Mouse (Mus musculus) CH12.LX (cell line): ENCODE measurements around the gene Jmjd8. TPM values are rescaled to one million over a fixed set of nuclear protein-coding genes. Genes with fewer than 3 reads are reported as not detected.
A peak's percentile ranks its signal among the peaks of the same experiment; 100 is the strongest.

Experiments
- DNase-seq: peaks from one replicate; pipeline ENCODE4 v3.0.0-alpha.2; 2013; ENCODE audit errors: extremely low read depth
- H3K27ac ChIP-seq: 2 replicates; pipeline ENCODE4 v1.5.1; 2012; ENCODE audit warnings: low read depth, mild to moderate bottlenecking, control low read depth, moderate library complexity; ENCODE audit not compliant: insufficient read depth
- H3K27me3 ChIP-seq: replicated peaks from 2 replicates; pipeline ENCODE3; 2012; ENCODE audit warnings: inconsistent platforms
- H3K36me3 ChIP-seq, 2 experiments: replicated peaks in 1 of 2; 2 replicates each; pipeline versions ENCODE3 to v1.6.1; 2012; ENCODE audit warnings: inconsistent platforms in 1 of 2, low read length in 1 of 2, mild to moderate bottlenecking in 1 of 2, mixed read lengths in 1 of 2, moderate library complexity in 1 of 2; ENCODE audit not compliant: control insufficient read depth in 1 of 2, insufficient read depth in 1 of 2
- H3K4me1 ChIP-seq, 2 experiments: 2 replicates each; pipeline ENCODE4 v1.6.1; 2012; ENCODE audit warnings: inconsistent platforms in 1 of 2, moderate library complexity in 1 of 2; ENCODE audit not compliant: insufficient read depth in 2 of 2, control insufficient read depth in 1 of 2
- H3K4me2 ChIP-seq: 2 replicates; pipeline ENCODE4 v1.6.1; 2012; ENCODE audit warnings: low read depth, mild to moderate bottlenecking, control low read depth; ENCODE audit not compliant: poor library complexity, insufficient read depth, severe bottlenecking
- H3K4me3 ChIP-seq, 3 experiments: fragments of 150-350 bp in 1 of 3; sonication (generic) in 1 of 3; replicated peaks in 1 of 3; 2 replicates each; pipeline versions ENCODE3 to v1.5.1; 2011 to 2012; ENCODE audit warnings: low read depth in 2 of 3, low read length in 2 of 3, mild to moderate bottlenecking in 2 of 3, moderate library complexity in 2 of 3, control low read depth in 1 of 3, improper control_type of control experiment in 1 of 3, inconsistent platforms in 1 of 3, mixed read lengths in 1 of 3; ENCODE audit not compliant: poor library complexity in 1 of 3
- H3K79me2 ChIP-seq: replicated peaks from 2 replicates; pipeline ENCODE4 v1.6.1; 2012; ENCODE audit warnings: mild to moderate bottlenecking, moderate library complexity; ENCODE audit not compliant: control insufficient read depth, poor library complexity, insufficient read depth, severe bottlenecking; ENCODE audit errors: extremely low read depth
- H3K9ac ChIP-seq: 2 replicates; pipeline ENCODE4 v1.6.1; 2012; ENCODE audit warnings: low read depth, mild to moderate bottlenecking, control low read depth, moderate library complexity; ENCODE audit not compliant: insufficient read depth
- H3K9me3 ChIP-seq: replicated peaks from 2 replicates; pipeline ENCODE3; 2012; ENCODE audit warnings: low read length, inconsistent platforms, mixed read lengths
- BHLHE40 ChIP-seq: IDR thresholded peaks from 2 replicates; pipeline ENCODE4 v1.6.1; 2011; ENCODE audit warnings: mild to moderate bottlenecking, low read depth, low read length, improper control_type of control experiment
- CHD1 ChIP-seq: IDR thresholded peaks from 2 replicates; pipeline ENCODE4 v1.6.1; 2012; ENCODE audit warnings: low read depth, low read length, improper control_type of control experiment, inconsistent platforms
- CHD2 ChIP-seq: IDR thresholded peaks from 2 replicates; pipeline ENCODE4 v1.6.1; 2011; ENCODE audit warnings: low read length, improper control_type of control experiment
- CTCF ChIP-seq, 2 experiments: IDR thresholded peaks in 1 of 2; conservative IDR thresholded peaks in 1 of 2; 2 replicates each; pipeline ENCODE4 v1.5.1; 2011 to 2012; ENCODE audit warnings: low read depth in 2 of 2, low read length in 2 of 2, improper control_type of control experiment in 1 of 2, inconsistent platforms in 1 of 2, mild to moderate bottlenecking in 1 of 2, moderate library complexity in 1 of 2
- ELF1 ChIP-seq: IDR thresholded peaks from 2 replicates; pipeline ENCODE4 v1.6.1; 2014; ENCODE audit warnings: low read depth, mild to moderate bottlenecking, inconsistent platforms, low read length, improper control_type of control experiment
- EP300 ChIP-seq: IDR thresholded peaks from 2 replicates; pipeline ENCODE4 v1.6.1; 2011; ENCODE audit warnings: low read length, improper control_type of control experiment
- ETS1 ChIP-seq: conservative IDR thresholded peaks from 2 replicates; pipeline ENCODE4 v1.6.1; 2012; ENCODE audit warnings: low read depth, mild to moderate bottlenecking, inconsistent platforms, low read length, improper control_type of control experiment, moderate library complexity
- HCFC1 ChIP-seq: IDR thresholded peaks from 2 replicates; pipeline ENCODE4 v1.6.1; 2012; ENCODE audit warnings: low read depth, mild to moderate bottlenecking, inconsistent platforms, low read length, improper control_type of control experiment
- IRF4 ChIP-seq: IDR thresholded peaks from 2 replicates; pipeline ENCODE4 v1.6.1; 2014; ENCODE audit warnings: low read depth, mild to moderate bottlenecking, inconsistent platforms, low read length, improper control_type of control experiment
- JUN ChIP-seq: IDR thresholded peaks from 2 replicates; pipeline ENCODE4 v1.6.1; 2011; ENCODE audit warnings: low read depth, mild to moderate bottlenecking, low read length, improper control_type of control experiment, moderate library complexity; ENCODE audit not compliant: insufficient read depth
- KAT2A ChIP-seq: IDR thresholded peaks from 2 replicates; pipeline ENCODE4 v1.6.1; 2012; ENCODE audit warnings: low read length, improper control_type of control experiment, inconsistent platforms; ENCODE audit not compliant: insufficient replicate concordance
- MAFK ChIP-seq: IDR thresholded peaks from 2 replicates; pipeline ENCODE4 v1.6.1; 2011; ENCODE audit warnings: low read length, improper control_type of control experiment; ENCODE audit not compliant: insufficient replicate concordance
- MAX ChIP-seq: IDR thresholded peaks from 2 replicates; pipeline ENCODE4 v1.6.1; 2011; ENCODE audit warnings: low read length, improper control_type of control experiment
- MAZ ChIP-seq: IDR thresholded peaks from 2 replicates; pipeline ENCODE4 v1.6.1; 2012; ENCODE audit warnings: low read depth, mild to moderate bottlenecking, inconsistent platforms, low read length, improper control_type of control experiment, moderate library complexity
- MEF2A ChIP-seq: IDR thresholded peaks from 2 replicates; pipeline ENCODE4 v1.6.1; 2014; ENCODE audit warnings: low read depth, mild to moderate bottlenecking, inconsistent platforms, low read length, improper control_type of control experiment, borderline replicate concordance
- MXI1 ChIP-seq: IDR thresholded peaks from 2 replicates; pipeline ENCODE4 v1.6.1; 2011; ENCODE audit warnings: mild to moderate bottlenecking, low read depth, low read length, improper control_type of control experiment
- MYC ChIP-seq: IDR thresholded peaks from 2 replicates; pipeline ENCODE4 v1.6.1; 2011; ENCODE audit warnings: low read depth, mild to moderate bottlenecking, improper control_type of control experiment, low read length
- NELFE ChIP-seq: IDR thresholded peaks from 2 replicates; pipeline ENCODE4 v1.6.1; 2011; ENCODE audit warnings: low read depth, low read length, improper control_type of control experiment
- PAX5 ChIP-seq: IDR thresholded peaks from 2 replicates; pipeline ENCODE4 v1.6.1; 2012; ENCODE audit warnings: low read length, inconsistent platforms, mixed read lengths
- POLR2A ChIP-seq: IDR thresholded peaks from 2 replicates; pipeline ENCODE4 v1.6.1; 2011; ENCODE audit warnings: low read depth, mild to moderate bottlenecking, improper control_type of control experiment, low read length
- POLR2AphosphoS2 ChIP-seq: IDR thresholded peaks from 2 replicates; pipeline ENCODE4 v1.6.1; 2011; ENCODE audit warnings: low read depth, low read length, improper control_type of control experiment
- RAD21 ChIP-seq: IDR thresholded peaks from 2 replicates; pipeline ENCODE4 v1.6.1; 2011; ENCODE audit warnings: low read depth, mild to moderate bottlenecking, low read length, improper control_type of control experiment, moderate library complexity
- TBP ChIP-seq: conservative IDR thresholded peaks from 2 replicates; pipeline ENCODE4 v1.6.1; 2011; ENCODE audit warnings: low read depth, low read length, improper control_type of control experiment
- UBTF ChIP-seq: IDR thresholded peaks from 2 replicates; pipeline ENCODE4 v1.6.1; 2012; ENCODE audit warnings: low read depth, mild to moderate bottlenecking, inconsistent platforms, low read length, improper control_type of control experiment, moderate library complexity
- USF1 ChIP-seq: IDR thresholded peaks from 2 replicates; pipeline ENCODE4 v1.6.1; 2014; ENCODE audit warnings: low read depth, mild to moderate bottlenecking, inconsistent platforms, low read length, improper control_type of control experiment
- USF2 ChIP-seq: conservative IDR thresholded peaks from 2 replicates; pipeline ENCODE4 v1.6.1; 2011; ENCODE audit warnings: low read depth, low read length, improper control_type of control experiment
- ZC3H11A ChIP-seq: IDR thresholded peaks from 2 replicates; pipeline ENCODE4 v1.6.1; 2012; ENCODE audit warnings: low read depth, mild to moderate bottlenecking, inconsistent platforms, low read length, improper control_type of control experiment
- ZMIZ1 ChIP-seq: IDR thresholded peaks from 2 replicates; pipeline ENCODE4 v1.6.1; 2012; ENCODE audit warnings: low read depth, mild to moderate bottlenecking, inconsistent platforms, low read length, improper control_type of control experiment
- ZNF384 ChIP-seq: IDR thresholded peaks from 2 replicates; pipeline ENCODE4 v1.6.1; 2012; ENCODE audit warnings: low read depth, low read length, improper control_type of control experiment, inconsistent platforms
- dilution Hi-C: fragments of 300-500 bp; cut with MboI; formaldehyde crosslinking; loops from 2 replicates; pipeline ENCODE4 v1.14.3; 2020; ENCODE audit warnings: low sequenced_read_pairs; ENCODE audit not compliant: extremely low pct_unique_long_range_greater_than_20kb, extremely low pct_ligation_motif_present
- in situ Hi-C: fragments of 300-500 bp; cut with MboI; formaldehyde crosslinking; loops from 3 replicates; pipeline ENCODE4 v1.14.3; 2019; ENCODE audit warnings: low sequenced_read_pairs, low pct_ligation_motif_present, low pct_unique_long_range_greater_than_20kb, mixed read lengths
- polyA plus RNA-seq: library from polyadenylated mRNA; unstranded; fragments of >175 nt; gene quantifications from 2 replicates; pipeline ENCODE4 v1.2.1, GENCODE M21; 2012; ENCODE audit warnings: low read depth; ENCODE audit not compliant: insufficient read length
- total RNA-seq, 2 experiments: library from RNA; depleted of rRNA; stranded (reverse); fragments of 300-350 nt in 1 of 2; fragments of >200 nt in 1 of 2; gene quantifications; 2 replicates each; pipeline ENCODE4 v1.2.3; 2012 to 2014

Jmjd8 gene
- total and polyA plus RNA-seq, 3 experiments = 4.8 to 8.3 (median 7.7) TPM

- H3K79me2 ChIP-seq = no peaks in the 10 kb centered on the region
- peaks cover 7% of the 10 kb centered on the region for H3K27me3 ChIP-seq
- dilution Hi-C loops (no loop called here), in situ Hi-C loops (no loop called here)
- TF ChIP-seq NELFE = no peak
- TF ChIP-seq JUN = no peak
- TF ChIP-seq MAZ = no peak
- TF ChIP-seq ETS1 = no peak
- no peak for TF ChIP-seq MYC
- no peak for TF ChIP-seq BHLHE40
- TF ChIP-seq MAFK = no peak
- TF ChIP-seq USF1 = no peak
- no peak for TF ChIP-seq EP300
- TF ChIP-seq TBP = no peak
- no peak for TF ChIP-seq POLR2A
- TF ChIP-seq CHD1 = no peak
- no peak for TF ChIP-seq MAX
- TF ChIP-seq CHD2 = no peak
- TF ChIP-seq USF2 = no peak
- no peak for TF ChIP-seq RAD21
- H3K9ac ChIP-seq = peak overlapping the region; percentile 80; the same call in 1 of the 2 replicates
- H3K4me2 ChIP-seq = peak overlapping the region; percentile 35
- no peak for DNase-seq
- H3K9me3 ChIP-seq = no peaks in the 10 kb centered on the region
- peaks cover 12 to 27% of the 10 kb centered on the region in 2 experiments for H3K36me3 ChIP-seq
- peaks cover 9 to 25% of the 10 kb centered on the region in 2 experiments for H3K4me1 ChIP-seq
- no peak overlapping the region for H3K27ac ChIP-seq
- peak overlapping the region in 2 of 3 experiments; percentile 70 to 86 for H3K4me3 ChIP-seq
Observed at GRCm38 (mm10) chr17:25860229-25860628, 31.6 kb downstream of the Jmjd8 start.

GRCm38 (mm10) chr17:25860832-25861703, 32.4 kb downstream of the Jmjd8 start, which contains the start of gene Wdr90:
Gene Wdr90 (minus strand): TSS chr17:25861501.
- Histone ChIP-seq H3K27ac (peak within 1 kb of the TSS; percentile 38), H3K4me2 (peak within 1 kb of the TSS; percentile 64), H3K9me3 (no peaks in the 10 kb centered on the region), H3K27me3 (peaks cover 13% of the 10 kb centered on the region), H3K36me3 (peaks cover 6 to 19% of the 10 kb centered on the region in 2 experiments), H3K79me2 (no peaks in the 10 kb centered on the region), H3K9ac (peak within 1 kb of the TSS; percentile 80), H3K4me1 (peaks cover 9 to 25% of the 10 kb centered on the region in 2 experiments), H3K4me3 (peak within 1 kb of the TSS; percentile 70 to 86 (median 80))
- DNase-seq = peak; percentile 92
- in situ Hi-C loops (no loop called here), dilution Hi-C loops (no loop called here)
- TF ChIP-seq UBTF = 0 out of 2 replicates have a peak, but pooled peaks have one; percentile 25
- TF ChIP-seq CHD1 = no peak
- TF ChIP-seq ZMIZ1 = peak; percentile 44; the same call in 1 of the 2 replicates
- no peak for TF ChIP-seq MAFK
- no peak for TF ChIP-seq ZNF384
- no peak for TF ChIP-seq RAD21
- TF ChIP-seq CHD2 = no peak
- TF ChIP-seq CTCF (conservative IDR thresholded peaks at IDR 0.05 in 1 of 2, IDR thresholded peaks at IDR 0.05 in 1 of 2; ENCODE audit: low read depth in 2 of 2, low read length in 2 of 2) = no peak
- TF ChIP-seq NELFE = peak; percentile 54; the same call in 1 of the 2 replicates
- TF ChIP-seq ELF1 = peak; percentile 76; the same call in 1 of the 2 replicates
- no peak for TF ChIP-seq USF1
- TF ChIP-seq POLR2AphosphoS2 = no peak
- TF ChIP-seq EP300 = no peak
- TF ChIP-seq TBP = no peak; the same call in 1 of the 2 replicates
- TF ChIP-seq HCFC1 = peak; percentile 84
- peak; percentile 85 for TF ChIP-seq POLR2A
- TF ChIP-seq PAX5 = no peak
- no peak for TF ChIP-seq KAT2A
- TF ChIP-seq BHLHE40 = no peak
- no peak for TF ChIP-seq ZC3H11A
- peak; percentile 99 for TF ChIP-seq MXI1
- TF ChIP-seq MEF2A = 0 out of 2 replicates have a peak, but pooled peaks have one; percentile 40
- no peak for TF ChIP-seq IRF4
